Mouse (Mus musculus): ENCODE data around the gene Neu2.

Gene Neu2

DNA sequence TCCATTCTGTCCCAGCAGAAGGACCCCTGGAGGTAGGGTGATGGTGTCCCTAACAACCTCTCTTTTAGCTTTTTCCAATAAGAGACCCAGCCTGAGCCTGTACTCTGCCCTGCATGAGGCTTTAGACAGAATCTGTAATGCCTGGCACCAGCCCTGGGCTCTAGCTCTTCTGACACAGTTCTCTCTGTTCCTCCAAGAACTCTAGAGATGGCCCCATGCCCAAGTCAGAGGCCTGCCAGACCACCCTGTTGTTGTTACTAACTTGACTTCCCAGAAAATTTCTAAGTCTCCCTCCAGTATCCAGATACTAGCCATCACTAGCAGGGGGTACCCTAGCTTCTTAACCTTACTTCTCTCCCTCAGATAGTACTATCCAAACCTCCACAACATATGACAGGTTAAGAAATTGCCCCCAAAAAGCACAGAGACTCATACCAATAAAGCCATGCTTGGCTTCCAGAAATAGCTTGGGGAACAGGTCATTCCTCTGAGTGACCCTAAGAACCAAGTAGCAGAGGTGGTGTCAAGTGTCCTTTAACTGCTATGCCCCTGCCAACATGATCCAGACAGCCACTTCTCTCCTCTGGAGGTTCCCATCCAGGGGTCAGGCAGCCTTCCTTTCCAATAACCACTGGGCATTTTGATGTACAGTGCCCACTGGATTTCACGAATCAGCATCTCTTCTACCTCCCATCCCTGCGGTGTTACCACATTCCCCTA lies 105.0 kb downstream of the Neu2 start:
- DNase-seq (ENCODE audit: extremely low spot score): no peak

DNA sequence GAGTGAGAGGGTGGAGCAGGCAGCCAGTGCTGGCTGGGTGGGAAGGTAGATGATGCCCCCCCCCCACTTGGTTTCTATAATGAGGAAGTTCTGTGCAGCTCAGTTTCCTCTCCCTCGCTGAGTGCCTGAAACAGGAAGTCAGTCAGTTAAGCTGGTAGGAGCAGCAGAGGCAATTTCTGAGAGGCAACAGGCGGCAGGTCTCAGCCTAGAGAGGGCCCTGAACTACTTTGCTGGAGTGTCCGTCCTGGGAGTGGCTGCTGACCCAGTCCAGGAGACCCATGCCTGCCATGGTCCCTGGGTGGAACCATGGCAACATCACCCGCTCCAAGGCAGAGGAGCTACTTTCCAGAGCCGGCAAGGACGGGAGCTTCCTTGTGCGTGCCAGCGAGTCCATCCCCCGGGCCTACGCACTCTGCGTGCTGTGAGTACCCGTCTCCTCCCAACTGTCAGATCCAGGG lies 110.6 kb downstream of the Neu2 start, which contains the start of gene Inpp5d:
Gene Inpp5d, plus strand, starts transcription at position 102 of the 458 bp plus-strand sequence.
- no peak for DNase-seq (ENCODE audit: extremely low spot score)

DNA sequence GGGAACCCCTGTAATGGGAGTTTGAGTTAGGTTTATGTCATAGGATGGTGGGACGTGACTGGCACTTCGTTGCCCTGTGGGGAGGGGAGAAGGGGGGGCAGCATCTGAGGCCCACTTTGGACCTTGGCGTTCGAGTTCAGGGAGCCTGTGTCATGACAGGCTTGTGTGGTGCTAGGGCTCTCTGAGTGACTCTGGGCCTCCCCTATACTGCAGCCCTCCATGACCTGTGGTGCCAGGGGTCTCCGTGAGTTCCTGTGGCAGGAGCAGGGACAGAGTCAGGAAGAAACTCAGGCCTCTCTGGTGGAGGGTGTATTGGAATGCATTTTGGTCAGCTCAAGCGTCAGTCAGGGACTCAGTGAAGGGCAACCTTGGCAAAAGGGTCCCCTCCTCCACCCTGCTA lies 111.0 kb downstream of the Neu2 start:
- DNase-seq (ENCODE audit: extremely low spot score): no peak

DNA sequence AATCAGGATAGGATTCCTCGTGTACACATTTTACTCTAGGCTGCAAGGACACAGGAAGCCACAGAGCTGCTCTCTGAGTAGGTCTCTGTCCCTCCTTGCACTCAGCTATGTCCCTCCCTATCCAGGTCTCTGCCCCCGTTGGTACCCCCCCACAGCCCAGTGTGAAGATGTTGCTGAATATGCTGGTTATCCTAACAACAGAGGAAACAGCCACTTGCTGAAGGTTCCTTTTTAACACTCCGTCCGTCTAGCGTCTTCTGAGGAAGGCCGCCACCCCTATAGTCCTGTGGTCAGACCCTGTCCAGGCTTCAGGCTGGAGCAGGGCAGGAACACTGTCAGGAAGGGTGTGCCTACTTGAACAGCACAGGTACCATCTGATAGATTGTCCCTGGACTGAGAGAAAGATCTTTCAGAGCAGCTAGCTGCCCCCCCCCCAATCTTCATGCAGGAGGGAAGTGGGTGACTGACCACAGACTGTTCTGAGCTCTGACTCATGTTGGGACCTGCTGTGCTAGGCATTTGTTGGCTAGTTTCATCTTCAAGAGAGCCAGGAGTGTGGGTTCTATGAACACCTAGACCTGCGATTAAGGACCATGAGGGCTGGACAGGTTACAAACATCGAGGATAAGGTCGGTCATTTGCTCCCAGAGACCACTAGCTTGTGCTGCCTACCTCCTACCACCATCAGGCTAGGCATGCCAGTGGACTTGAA lies 111.6 kb downstream of the Neu2 start:
- DNase-seq (ENCODE audit: extremely low spot score): no peak

DNA sequence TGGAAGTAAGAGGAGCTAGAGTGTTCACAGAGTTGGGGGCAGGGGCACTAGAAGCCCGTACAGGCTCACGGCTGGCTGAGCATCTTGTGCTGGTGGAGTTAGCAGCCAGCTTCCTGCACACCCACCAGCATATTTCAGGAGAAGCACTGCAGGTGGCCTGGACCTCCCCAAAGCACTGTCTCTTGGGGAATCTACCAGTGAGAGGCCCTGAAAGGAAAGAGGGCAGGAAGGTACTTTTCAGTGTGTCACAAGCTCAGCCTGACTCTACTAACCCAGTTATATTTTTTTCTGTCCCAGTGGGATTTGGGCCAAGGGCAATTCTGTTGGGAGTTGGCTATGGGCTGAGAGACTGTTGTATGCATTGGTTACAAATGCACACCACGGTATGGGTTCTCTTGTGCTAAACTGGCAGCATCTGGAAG lies 112.2 kb downstream of the Neu2 start:
- DNase-seq (ENCODE audit: extremely low spot score): no peak

DNA sequence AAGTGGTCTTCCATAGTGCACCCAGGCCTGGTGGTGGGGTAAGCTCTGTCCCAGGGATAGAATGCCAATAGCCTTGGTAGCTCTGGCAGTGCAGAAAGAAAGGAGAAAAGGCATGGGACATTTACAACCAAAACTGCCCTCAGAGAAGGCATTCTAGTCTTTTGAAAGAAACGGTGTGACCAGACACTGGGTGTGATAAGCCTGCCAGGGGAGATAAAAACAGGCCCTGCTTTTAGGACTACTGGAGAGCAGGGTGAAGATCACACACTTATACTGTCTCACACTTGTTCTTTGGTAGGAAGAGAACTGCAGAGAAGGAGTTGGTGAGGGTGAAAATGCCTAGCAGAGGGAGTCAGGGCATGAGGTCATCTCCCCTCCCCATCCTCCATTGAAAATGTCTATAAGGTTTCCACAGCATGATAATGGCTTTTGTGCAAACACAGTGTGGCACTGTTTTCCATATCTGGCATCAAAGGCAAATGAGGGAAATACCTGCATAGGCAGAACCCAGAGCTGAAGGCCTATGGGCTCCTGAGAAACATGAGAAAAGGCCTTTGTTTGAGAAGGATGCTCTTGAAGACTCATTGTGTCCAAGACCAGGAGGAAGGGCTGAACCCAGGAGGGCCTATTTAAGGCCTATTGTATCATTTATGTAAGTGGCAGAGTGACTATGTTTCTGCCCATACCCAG lies 114.4 kb downstream of the Neu2 start:
- DNase-seq (ENCODE audit: extremely low spot score): no peak

DNA sequence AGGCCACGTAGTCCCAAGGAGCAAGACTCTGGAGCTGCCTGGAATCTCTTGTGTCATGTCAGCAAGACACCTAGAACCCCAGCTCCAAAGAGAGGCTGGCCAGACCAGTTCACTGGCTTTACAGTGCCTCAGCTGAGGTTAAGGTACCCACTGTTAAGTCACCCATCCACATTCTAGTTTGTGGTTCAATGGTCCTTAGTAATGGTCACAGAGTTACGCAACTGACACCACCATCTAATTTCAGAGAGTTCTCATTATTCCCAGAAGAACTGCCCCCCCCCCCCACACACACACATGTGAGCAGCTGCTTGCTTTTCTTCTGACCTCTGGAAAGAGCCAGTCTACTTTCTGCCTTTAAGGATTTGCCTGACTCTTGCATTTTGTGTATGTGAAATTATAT lies 115.1 kb downstream of the Neu2 start:
- DNase-seq (ENCODE audit: extremely low spot score): no peak

DNA sequence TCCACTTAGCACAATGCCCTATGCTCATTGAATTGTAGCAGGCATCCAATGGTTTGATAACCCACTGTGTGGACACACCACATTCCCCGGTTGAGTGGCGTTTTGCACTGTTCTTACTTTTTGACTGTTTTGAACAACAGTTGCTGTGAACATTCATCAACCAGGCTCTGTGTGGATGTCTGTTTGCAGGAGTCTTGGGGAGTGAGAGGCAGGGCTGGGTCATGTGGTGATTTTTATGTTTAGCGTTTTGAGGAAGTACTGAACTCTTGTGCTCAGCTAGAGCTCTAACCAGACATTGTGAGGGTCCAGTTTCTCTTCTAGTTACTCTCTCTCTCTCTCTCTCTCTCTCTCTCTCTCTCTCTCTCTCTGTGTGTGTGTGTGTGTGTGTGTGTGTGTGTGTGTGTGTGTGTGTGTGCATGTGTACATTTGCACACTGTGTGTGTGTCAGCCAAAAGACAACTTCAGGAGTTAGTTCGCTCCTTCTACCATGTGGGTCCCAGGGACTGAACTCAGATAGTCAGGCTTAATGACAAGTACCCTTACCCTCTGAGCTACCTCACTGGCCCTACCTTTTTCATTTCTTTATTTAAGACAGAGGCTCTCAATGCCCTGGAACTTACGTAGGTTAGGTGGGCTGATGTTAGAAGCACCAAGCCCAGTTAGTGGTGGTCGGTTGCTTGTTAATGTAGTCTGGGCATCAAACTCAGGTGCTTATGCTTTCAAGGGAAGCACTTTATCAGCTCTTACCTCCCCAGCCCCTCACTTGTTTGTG lies 115.8 kb downstream of the Neu2 start:
- no peak for DNase-seq (ENCODE audit: extremely low spot score)

DNA sequence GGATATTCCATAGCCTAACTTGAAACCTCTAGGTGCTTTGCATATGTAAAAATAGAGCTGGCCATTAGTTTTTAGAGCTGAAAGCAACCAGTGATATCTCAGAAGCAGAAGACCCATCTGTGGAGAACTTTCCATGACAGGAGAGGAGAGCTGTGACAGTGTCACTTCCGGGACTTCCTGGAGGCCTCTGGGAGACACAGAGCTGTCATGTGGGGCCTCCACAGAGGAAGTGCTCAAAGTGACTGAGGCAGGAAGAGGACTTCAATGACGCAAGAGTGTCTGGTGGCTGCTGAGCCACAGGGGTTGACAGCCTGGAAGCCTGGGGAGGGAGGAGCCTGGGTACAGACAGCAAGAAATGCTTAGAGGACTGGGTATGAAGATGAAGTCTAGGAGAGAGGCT lies 116.7 kb downstream of the Neu2 start:
- no peak for DNase-seq (ENCODE audit: extremely low spot score)

DNA sequence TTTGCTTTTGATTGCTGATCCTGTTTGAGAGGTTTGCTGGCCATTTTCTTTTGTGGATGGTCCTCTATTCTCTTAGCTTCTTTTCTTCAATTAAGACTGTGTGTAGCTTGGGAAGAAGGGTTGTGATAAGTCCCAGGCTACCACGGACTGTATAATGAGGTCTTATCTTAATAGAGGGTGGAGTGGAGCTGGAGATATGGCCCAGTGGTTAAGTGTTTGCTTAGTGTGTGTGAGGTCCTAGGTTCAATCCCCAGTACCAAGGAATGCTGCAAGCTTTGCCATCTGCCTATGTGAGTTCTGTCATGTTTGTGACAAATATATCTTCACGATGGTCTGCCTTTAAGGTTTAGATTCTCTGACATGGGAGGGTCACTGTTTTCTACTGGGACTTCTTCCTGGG lies 118.4 kb downstream of the Neu2 start:
- no peak for DNase-seq (ENCODE audit: extremely low spot score)

DNA sequence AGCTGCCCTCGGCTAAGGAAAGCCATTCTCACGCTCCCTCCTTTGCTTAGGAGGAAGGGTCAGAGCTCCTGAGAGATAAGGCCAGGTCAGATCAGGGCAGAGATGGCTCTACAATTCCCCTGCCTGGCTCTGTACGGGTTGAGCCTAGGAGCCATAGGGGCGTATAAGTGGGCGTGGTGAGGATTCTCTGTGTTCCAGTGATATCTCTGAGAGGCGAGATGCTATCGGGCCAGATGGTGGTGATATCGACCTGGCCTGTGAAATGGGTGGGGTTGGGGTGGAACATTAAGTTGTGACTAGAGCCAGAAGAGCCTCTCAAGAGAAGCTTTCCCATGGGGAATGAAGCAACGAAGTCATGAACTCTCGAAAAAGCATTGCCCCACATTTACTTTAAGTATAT lies 121.9 kb downstream of the Neu2 start:
- DNase-seq (ENCODE audit: extremely low spot score): no peak

DNA sequence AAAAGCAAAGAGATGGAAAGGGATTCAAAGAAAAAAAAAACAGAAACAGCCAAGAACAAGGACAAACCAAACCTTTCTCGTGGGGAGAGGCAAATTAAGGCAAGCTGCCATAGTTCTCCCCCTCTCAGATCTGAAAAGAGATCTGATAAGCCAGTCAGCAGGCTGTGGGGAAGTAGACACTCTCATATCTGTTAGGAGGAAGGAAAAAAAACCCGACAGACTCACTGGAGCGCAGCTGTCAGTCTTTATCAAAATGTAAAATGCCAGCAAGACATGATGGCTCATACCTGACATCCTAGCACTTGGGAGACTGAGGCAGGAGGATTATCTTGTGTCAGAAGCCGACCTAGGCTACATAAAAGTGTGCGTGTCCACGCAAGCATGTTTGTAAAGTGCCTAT lies 122.5 kb downstream of the Neu2 start:
- DNase-seq (ENCODE audit: extremely low spot score): no peak

DNA sequence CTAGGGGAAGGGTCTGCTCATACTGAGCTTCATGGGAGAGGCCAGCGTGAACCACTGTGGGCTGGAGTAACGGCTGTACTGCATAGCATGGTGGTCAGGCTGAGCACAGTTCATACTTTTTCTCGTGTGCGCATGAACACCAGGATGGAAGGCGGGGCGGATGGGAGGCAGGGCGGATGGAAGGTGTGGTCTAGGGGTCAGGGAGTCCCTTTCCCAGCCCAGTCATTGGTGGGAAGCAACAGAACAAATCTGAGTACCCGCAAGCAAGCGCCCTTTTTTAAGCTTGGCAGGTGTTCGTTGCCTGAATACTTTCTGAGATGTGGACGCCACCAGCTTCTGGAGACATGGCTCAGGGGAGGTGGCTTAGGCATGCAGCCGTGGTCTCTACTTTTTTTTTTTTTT lies 127.0 kb downstream of the Neu2 start:
- no peak for DNase-seq (ENCODE audit: extremely low spot score)

DNA sequence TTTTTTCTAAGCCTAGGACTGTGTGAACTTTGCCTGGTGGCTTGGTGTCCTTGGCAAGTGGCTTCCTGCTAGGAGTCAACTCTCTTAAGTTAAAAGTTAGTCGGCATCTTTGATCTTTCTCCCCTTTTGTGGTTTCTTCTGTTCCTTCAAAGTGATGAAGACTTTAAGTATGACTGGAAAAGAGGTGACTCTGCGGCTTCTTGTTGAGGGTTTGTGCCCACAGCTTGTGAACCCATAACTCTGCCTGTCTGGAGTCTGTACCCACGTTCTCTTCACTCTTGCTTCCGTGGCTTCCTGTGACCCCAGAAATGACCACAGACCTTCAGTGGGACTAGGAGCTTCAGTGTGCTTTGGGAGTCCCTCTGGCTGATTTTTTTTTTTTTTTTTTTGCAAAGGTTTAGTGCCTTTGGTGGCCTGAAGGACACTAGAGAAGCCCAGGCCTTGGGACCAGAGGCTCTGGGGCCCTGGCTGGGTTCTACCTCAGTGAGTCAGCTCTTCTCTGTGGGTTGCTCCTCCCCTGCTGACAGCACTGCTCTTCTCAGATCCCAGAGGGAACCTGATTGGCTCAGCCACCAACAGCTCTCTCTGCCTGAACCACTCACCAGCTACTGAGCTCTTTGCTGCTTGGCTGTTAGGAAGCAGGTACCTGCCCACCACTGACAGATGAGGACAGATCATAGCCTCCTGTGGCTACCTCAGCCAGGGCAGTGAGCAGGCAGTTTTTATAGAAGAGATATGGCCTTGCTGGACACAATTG lies 127.6 kb downstream of the Neu2 start:
- no peak for DNase-seq (ENCODE audit: extremely low spot score)

DNA sequence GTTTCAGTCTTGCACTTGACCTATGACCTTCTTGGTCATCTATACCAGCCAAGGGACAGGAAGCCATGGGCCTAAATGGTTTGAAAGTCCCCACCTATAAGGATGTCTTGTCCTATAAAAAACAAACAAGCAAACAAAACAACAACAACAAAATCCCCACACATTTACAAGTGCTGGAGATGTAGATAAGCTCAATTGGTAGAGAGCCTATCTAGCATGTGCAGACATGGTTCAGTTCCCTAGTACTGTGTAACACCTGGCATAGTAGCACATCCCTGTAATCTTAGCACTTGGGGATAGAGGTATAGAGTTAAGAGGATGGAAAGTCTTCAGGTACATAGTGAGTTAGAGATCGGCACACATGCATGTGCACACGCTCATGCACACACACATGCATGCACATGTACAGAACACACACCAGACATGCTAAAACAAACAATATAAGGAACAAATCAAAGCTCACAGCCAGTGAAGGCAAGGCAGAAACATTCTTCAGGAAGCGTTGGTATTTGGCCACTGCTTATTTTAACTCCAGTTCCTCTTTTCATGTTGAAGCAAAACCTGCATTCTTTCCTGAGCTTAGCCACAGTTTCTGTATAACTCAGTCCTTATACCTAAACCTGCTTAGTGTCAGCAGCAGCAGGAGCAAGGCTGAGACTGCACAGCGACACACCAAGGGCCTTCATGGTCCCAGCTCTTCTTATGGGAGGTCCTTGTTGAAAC lies 128.3 kb downstream of the Neu2 start:
- DNase-seq (ENCODE audit: extremely low spot score): no peak

DNA sequence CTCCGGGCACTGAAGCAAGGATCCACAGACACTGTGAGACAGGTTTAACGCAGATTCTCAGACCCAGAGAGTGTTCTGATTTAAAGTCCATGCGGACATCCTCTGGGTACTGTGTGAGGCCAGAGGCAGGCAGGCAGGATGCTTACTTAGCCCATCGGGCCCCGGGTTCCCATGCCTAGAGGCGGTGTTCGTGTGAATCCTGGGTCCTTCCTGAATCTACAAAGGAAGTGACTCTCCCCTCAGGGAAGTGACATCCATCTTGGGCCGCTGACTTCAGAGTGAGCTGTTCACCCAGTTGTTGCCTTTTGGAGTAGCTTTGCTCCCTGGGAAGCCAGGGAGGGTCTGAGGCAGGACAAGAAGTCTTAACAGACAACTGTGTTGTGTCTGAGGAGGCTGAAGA lies 130.0 kb downstream of the Neu2 start:
- no peak for DNase-seq (ENCODE audit: extremely low spot score)

DNA sequence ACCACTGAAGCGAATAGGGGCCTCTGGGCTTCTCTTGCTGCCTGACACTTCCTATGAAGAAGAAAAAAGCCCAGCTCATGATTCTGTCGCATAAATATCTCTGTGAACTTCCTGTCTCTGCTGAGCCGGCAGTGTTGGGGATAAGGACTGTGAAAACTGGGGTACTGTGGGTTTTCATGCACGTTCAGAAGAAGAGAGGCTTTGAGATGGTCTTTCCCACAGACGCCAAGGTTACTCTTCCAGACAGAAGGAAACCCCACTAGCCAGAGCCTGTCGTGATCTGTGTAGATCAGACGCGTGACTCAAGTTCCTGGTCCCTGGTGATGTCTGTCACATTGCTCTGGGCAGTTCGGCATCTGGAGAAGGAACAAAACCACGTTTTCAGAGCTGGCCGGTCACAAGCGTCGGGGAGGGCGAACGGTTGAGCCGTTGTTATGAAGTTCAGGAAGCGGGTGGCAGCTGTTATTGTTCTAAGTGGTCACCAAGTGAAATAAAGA lies 130.5 kb downstream of the Neu2 start:
- no peak for DNase-seq (ENCODE audit: extremely low spot score)

DNA sequence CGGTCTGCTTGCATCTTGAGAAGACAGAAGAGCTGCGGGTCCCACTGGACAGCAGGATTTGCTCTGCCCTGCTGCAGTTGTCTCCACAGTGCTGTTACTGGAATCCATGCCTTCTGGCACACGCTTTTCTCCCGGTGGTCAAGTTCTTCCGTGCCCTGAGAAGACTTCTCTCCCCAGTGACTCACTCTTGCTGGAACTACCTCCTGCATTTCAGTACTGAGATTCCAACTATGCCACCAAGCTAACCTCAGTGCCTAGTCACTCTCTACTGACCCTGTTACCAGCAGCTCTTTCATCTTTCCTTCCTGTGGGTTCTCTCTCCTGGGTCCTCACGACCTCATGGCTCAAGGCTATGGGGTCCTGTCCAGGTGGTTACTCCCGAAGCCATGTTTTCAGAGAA lies 133.3 kb downstream of the Neu2 start:
- no peak for DNase-seq (ENCODE audit: extremely low spot score)

DNA sequence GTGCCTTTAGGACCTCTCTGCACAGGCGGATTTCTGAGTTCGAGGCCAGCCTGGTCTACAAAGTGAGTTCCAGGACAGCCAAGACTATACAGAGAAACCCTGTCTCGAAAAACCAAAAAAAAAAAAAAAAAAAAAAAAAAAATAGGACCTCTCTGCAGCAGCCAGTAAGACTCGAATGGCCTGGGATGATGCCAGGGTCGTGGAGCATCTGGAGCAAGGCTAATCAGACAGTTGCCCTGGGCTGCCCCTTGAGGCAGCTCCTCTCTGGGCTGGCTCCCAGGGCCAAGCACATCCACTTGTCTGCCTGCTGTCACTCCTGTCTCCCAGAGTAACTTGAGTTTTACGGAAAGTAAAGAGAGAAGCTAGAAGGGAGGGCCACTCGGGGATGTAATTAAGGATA lies 135.4 kb downstream of the Neu2 start:
- no peak for DNase-seq (ENCODE audit: extremely low spot score)

DNA sequence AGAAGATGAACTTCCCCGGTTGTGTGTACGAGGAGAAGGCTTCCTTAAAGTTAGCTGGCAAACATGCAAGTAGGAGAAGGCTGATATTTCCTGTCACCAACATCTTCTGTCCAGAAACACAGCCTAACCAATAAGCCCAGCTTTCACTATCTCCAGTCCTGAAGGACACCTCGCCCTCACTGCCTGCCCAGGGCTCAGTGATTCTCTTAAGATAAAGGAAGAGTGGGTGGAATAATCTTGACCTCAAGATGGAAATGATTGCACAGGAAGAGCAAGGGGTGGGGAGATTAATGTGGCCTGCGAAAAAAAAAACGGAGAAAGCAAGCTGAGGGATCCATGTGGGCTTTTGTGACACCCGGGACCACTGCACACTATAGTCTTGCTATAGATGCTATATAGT lies 136.1 kb downstream of the Neu2 start:
- DNase-seq (ENCODE audit: extremely low spot score): no peak
